Mouse (Mus musculus): ENCODE measurements around the gene Mob1b. TPM values are rescaled to one million over a fixed set of nuclear protein-coding genes. Genes with fewer than 3 reads are reported as not detected.

Gene Mob1b
- polyA plus RNA-seq, 1 experiment from 2014 or later = 9.7 TPM

DNA sequence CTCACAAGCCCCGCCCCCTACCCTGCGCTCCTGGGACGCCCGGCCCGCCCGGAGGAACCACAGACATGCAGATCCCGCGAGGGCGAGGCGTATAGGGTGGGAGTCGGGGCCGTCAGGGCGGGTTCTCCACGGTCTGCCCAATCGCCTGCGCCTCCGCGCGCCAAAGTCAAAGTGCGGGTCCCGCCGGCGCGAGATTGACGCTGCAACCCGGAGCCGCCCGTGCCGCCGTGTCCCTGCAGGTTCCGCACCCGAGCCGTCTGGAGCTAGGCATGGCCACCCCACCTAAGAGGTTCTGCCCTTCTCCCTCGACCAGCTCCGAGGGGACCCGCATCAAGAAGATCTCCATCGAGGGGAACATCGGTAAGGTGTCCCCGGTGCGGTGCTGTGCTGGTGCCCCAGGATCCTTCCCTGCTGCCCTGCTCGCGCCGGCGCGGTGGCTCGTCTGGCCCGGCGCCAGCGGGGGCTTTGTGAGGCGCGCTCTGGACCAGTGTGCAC, 44.4 kb downstream of the Mob1b start, which contains the start of gene Dck:
Dck (plus strand) TSS at position 10 of the 495 bp plus-strand sequence.
- peak; percentile 100 for DNase-seq (ENCODE audit: low spot score)
- peak; percentile 100 for ATAC-seq
- no peaks in the 10 kb centered on the region for H3K27me3 ChIP-seq (replicated peaks; ENCODE audit: insufficient read depth, low read length)
- TF ChIP-seq CTCF (IDR thresholded peaks at IDR 0.05) (no peak), EP300 (IDR thresholded peaks at IDR 0.05) (no peak)
- peak within 1 kb of the TSS; percentile 92 for H3K4me2 ChIP-seq (replicated peaks; ENCODE audit: low read depth, low read length)
- H3K9me3 ChIP-seq (ENCODE audit: low read length) = no peaks in the 10 kb centered on the region
- peak within 1 kb of the TSS; percentile 43 for H3K9ac ChIP-seq (replicated peaks; ENCODE audit: low read depth)
- peak within 1 kb of the TSS; percentile 53 for H3K4me3 ChIP-seq (ENCODE audit: low read depth, low read length)
- no peaks in the 10 kb centered on the region for H3K36me3 ChIP-seq (ENCODE audit: insufficient read depth, low read length)
- peak within 1 kb of the TSS; percentile 47 for H3K27ac ChIP-seq (ENCODE audit: low read length)
- 2% methylated on average over 49 of the region's 51 CpGs for WGBS
- H3K4me1 ChIP-seq (ENCODE audit: insufficient read depth, low read depth, low read length) = no peaks in the 10 kb centered on the region; the same call in 1 of the 2 replicates

DNA sequence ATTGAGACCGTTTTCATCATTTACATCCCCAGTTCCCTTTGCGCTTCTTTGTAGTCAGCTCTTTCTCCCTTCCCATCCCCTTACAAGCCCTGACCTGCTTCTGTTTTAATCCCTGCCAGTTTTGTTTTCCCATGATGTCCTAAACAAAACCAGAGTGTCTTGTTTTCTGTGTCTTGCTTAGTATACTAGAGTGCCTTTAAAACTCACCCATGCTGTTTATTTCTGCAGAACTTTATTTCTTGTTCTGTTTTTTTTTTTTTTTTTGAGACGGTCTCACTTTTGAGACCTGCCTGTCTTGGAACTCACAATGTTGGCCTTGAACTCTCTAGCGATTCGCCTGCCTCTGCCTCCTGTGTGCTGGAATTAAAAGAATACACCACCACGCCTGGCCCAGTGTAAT, 44.9 kb downstream of the Mob1b start:
- DNase-seq (ENCODE audit: low spot score) = no peak
- peak overlapping the region; percentile 53 for H3K4me3 ChIP-seq (ENCODE audit: low read depth, low read length)
- 9% methylated on average over 6 of the region's 6 CpGs for WGBS

DNA sequence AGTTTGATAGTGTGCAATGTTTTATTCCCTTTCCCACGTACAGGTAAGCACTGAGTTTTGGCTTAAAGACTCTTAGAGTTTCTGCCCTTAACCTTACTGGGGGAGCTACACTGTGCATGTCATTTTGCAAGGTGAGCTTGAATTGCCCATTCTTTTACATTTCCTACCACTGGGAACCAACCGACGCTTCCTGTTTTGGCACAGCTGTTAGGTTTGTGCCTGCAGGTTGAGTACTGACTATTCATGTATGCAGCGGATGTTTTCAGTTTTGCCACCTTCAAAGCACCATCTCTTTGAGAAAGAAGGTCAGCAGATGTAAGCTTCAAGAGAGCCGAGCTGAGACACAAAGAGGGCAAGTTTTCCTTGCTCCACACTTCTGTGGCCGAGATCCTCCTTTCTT, 45.5 kb downstream of the Mob1b start:
- H3K36me3 ChIP-seq (ENCODE audit: insufficient read depth, low read length) = no peaks in the 10 kb centered on the region
- WGBS = 37% methylated on average over 6 of the region's 6 CpGs
- H3K4me3 ChIP-seq (ENCODE audit: low read depth, low read length) = no peak overlapping the region
- H3K9ac ChIP-seq (replicated peaks; ENCODE audit: low read depth) = no peak overlapping the region
- no peaks in the 10 kb centered on the region for H3K27me3 ChIP-seq (replicated peaks; ENCODE audit: insufficient read depth, low read length)
- ATAC-seq (no peak), DNase-seq (ENCODE audit: low spot score) (no peak)
- H3K4me2 ChIP-seq (replicated peaks; ENCODE audit: low read depth, low read length) = no peak overlapping the region; the same call in 1 of the 2 replicates
- no peak overlapping the region for H3K27ac ChIP-seq (ENCODE audit: low read length)
- H3K9me3 ChIP-seq (ENCODE audit: low read length) = no peaks in the 10 kb centered on the region
- H3K4me1 ChIP-seq (ENCODE audit: insufficient read depth, low read depth, low read length) = no peaks in the 10 kb centered on the region; the same call in 1 of the 2 replicates
- TF ChIP-seq CTCF (IDR thresholded peaks at IDR 0.05) = no peak
- TF ChIP-seq EP300 (IDR thresholded peaks at IDR 0.05) = no peak

More for the DNA sequence above, 44.9 kb downstream of the Mob1b start:
- Histone ChIP-seq H3K27ac (ENCODE audit: low read length) (0 out of 2 replicates have a peak overlapping the region, but pooled peaks have one; percentile 39), H3K4me1 (ENCODE audit: insufficient read depth, low read depth, low read length) (no peaks in the 10 kb centered on the region; the same call in 1 of the 2 replicates), H3K27me3 (replicated peaks; ENCODE audit: insufficient read depth, low read length) (no peaks in the 10 kb centered on the region), H3K4me2 (replicated peaks; ENCODE audit: low read depth, low read length) (peak overlapping the region; percentile 92), H3K36me3 (ENCODE audit: insufficient read depth, low read length) (no peaks in the 10 kb centered on the region), H3K9me3 (ENCODE audit: low read length) (no peaks in the 10 kb centered on the region), H3K9ac (replicated peaks; ENCODE audit: low read depth) (peak overlapping the region; percentile 43)
- TF ChIP-seq EP300 (IDR thresholded peaks at IDR 0.05) (no peak), CTCF (IDR thresholded peaks at IDR 0.05) (no peak)
- no peak for ATAC-seq

DNA sequence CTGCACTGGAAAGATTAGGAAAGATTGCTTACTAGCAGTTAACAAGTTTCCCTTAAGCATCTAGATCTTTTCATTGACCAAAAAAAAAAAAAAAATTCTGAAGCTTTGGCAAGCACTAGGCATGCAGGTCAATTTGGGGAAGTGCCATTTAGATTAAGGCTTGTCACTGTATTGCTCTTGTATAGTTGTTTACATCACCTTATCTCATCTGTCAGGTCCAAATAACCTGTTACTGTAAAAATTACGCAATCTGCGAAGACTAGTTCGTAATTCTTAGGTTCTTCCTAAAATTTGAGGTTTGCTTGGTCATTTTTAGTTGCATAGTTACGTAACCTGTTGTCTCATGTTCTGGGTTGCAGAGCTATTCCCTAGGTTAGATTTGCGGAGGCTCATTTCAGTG, 46.2 kb downstream of the Mob1b start:
- Histone ChIP-seq H3K27ac (ENCODE audit: low read length) (no peak overlapping the region), H3K36me3 (ENCODE audit: insufficient read depth, low read length) (no peaks in the 10 kb centered on the region), H3K4me2 (replicated peaks; ENCODE audit: low read depth, low read length) (no peak overlapping the region), H3K9me3 (ENCODE audit: low read length) (no peaks in the 10 kb centered on the region), H3K27me3 (replicated peaks; ENCODE audit: insufficient read depth, low read length) (no peaks in the 10 kb centered on the region), H3K4me3 (ENCODE audit: low read depth, low read length) (no peak overlapping the region), H3K9ac (replicated peaks; ENCODE audit: low read depth) (no peak overlapping the region), H3K4me1 (ENCODE audit: insufficient read depth, low read depth, low read length) (no peaks in the 10 kb centered on the region; the same call in 1 of the 2 replicates)
- DNase-seq (ENCODE audit: low spot score) = no peak
- WGBS = 69% methylated on average over 5 of the region's 5 CpGs
- TF ChIP-seq EP300 (IDR thresholded peaks at IDR 0.05) = no peak
- no peak for TF ChIP-seq CTCF (IDR thresholded peaks at IDR 0.05)
- no peak for ATAC-seq

DNA sequence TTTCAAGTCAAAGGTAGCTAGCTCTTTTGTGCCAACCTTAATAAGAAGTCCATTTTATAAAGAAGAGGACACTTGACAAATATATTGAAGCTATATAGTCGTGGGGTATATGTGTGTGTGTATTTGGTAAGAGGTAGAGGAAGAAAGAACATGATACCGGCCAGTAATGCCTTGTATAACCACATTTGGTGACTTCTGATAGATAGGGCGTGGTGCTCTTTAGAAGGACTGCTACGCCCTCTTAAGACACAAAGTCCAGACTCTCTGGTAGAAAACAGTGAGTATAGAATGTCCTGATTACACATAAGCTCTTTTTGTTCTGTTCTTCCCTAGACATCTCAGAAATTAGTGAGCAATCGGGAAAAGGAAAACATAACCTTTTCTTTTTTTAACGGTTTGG, 47.5 kb downstream of the Mob1b start:
- Histone ChIP-seq H3K36me3 (ENCODE audit: insufficient read depth, low read length) (no peaks in the 10 kb centered on the region), H3K9ac (replicated peaks; ENCODE audit: low read depth) (no peak overlapping the region), H3K27me3 (replicated peaks; ENCODE audit: insufficient read depth, low read length) (no peaks in the 10 kb centered on the region), H3K4me1 (ENCODE audit: insufficient read depth, low read depth, low read length) (no peaks in the 10 kb centered on the region; the same call in 1 of the 2 replicates), H3K4me2 (replicated peaks; ENCODE audit: low read depth, low read length) (no peak overlapping the region), H3K27ac (ENCODE audit: low read length) (no peak overlapping the region), H3K9me3 (ENCODE audit: low read length) (no peaks in the 10 kb centered on the region), H3K4me3 (ENCODE audit: low read depth, low read length) (no peak overlapping the region)
- ATAC-seq (no peak), DNase-seq (ENCODE audit: low spot score) (no peak)
- WGBS = 86% methylated on average over 6 of the region's 6 CpGs
- TF ChIP-seq EP300 (IDR thresholded peaks at IDR 0.05) = no peak

DNA sequence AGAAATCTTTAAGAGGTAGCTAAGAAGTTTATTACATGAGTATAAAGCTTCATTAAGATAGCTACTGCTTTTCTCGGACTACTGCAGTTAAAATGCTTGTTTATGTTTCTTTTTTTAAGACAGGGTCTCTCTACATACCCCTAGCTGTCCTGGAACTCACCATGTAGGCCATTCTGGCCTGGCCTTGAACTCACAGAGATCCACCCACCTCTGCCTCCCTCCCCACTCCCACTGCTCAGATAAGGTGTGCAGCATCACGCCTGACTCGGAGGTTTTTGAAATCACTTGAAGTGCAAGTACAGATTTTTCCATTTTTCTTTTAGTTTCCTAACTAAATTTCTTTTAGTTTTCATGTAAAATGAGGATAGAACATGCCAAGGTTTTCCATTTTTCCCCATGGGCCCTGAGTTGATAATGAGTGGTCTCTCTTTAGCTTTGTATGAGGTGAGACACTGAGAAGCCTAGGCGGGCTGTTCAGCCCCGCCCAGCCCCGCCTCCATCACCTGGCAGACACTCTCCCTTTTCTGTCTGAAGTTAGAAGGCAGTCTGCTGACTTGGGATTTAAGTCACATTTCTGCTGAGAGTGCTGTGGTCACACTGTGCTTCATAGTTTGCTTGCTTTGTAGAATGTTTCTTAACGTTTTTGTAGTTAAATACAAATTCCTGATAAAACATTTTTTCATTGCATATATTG, 61.6 kb downstream of the Mob1b start:
- Histone ChIP-seq H3K27ac (ENCODE audit: low read length) (no peak overlapping the region), H3K9me3 (ENCODE audit: low read length) (no peaks in the 10 kb centered on the region), H3K9ac (replicated peaks; ENCODE audit: low read depth) (no peak overlapping the region), H3K4me2 (replicated peaks; ENCODE audit: low read depth, low read length) (no peak overlapping the region), H3K4me1 (ENCODE audit: insufficient read depth, low read depth, low read length) (no peaks in the 10 kb centered on the region), H3K36me3 (ENCODE audit: insufficient read depth, low read length) (no peaks in the 10 kb centered on the region), H3K27me3 (replicated peaks; ENCODE audit: insufficient read depth, low read length) (no peaks in the 10 kb centered on the region), H3K4me3 (ENCODE audit: low read depth, low read length) (no peak overlapping the region)
- TF ChIP-seq EP300 (IDR thresholded peaks at IDR 0.05) (no peak), CTCF (IDR thresholded peaks at IDR 0.05) (no peak)
- ATAC-seq (no peak), DNase-seq (ENCODE audit: low spot score) (no peak)
- WGBS = 60% methylated on average over 7 of the region's 7 CpGs

All from lung, postnatal 0 days (tissue).